Mouse (Mus musculus): ENCODE measurements around the gene Gm10663.

Gene Gm10663

GRCm38 (mm10) chr8:65074733-65075132 is at the start of gene Gm10663:
Gm10663 (plus strand) TSS chr8:65075033.
- no peak for DNase-seq (ENCODE audit: low read depth, low spot score)

GRCm38 (mm10) chr8:65028959-65029686 is 45.7 kb upstream of the Gm10663 start:
- DNase-seq (ENCODE audit: low read depth, low spot score): no peak

DNA sequence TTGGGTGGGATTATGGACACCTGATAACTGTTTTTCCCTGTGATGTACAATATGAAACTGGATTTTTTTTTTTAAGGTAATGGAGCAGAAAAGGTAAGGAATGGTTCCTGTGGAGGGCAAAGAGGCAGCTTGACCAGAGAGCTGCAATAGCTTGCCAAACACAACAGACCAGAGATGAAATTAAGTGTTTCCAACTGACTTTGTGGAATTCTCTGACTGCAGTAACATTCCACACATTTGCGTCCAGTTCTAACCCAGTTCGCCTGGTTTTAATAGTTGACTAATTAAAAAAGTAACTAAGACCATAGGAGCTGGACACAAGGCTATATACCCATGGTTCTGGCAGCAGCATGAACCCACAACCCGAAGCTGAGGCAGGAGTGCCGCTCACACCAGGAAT is 45.1 kb upstream of the Gm10663 start:
- DNase-seq (ENCODE audit: low read depth, low spot score): no peak

DNA sequence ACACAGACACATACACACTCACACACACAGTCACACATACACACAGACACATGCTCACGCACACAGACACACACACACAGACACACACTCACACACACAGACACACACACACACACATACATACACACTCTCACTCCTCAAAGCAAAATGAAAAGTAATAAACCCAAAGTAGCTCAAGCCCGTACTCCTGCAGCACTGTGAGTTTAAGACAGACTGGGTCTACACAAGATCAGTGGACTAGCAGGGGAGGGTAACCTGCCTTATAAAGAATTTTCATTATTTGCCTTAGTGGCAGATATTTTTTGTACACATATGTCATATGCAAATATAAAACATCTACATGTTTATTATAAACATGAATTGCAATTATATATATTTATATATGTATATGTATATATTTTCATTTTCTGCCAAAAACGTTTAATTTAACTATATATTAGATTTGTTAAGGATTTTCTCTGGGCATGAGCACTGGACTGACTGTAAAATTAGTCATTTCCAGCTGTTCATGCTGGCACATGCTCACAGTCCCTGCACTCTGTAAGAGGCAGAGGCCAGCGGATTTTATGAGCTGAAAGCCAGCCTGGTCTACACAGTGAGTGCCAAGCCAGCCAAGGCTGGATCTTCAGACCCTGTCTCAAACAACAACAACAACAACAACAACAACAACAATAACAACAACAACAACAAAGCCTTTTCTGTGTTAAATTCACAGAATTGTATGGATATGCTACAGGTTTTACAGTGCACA is 43.9 kb upstream of the Gm10663 start:
- DNase-seq (ENCODE audit: low read depth, low spot score): no peak

DNA sequence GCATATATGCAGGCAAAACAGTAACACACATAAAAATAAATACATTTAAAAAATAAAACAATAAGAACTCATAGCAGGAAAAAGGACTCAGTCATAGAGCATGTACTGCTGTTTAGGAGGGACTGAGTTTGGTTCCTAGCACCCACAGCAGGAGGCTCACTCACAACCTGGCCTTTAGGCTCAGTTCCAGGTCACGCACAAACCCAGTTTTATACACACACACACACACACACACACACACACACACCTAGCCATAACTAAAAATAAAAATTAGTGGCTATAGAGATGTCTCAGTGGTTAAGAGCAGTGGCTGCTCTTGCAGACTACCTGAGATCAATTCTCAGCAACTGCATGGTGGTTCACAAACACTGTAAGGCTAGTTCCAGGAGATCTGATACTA is 42.7 kb upstream of the Gm10663 start:
- no peak for DNase-seq (ENCODE audit: low read depth, low spot score)

GRCm38 (mm10) chr8:65033056-65033455 is 41.8 kb upstream of the Gm10663 start:
- no peak for DNase-seq (ENCODE audit: low read depth, low spot score)

GRCm38 (mm10) chr8:65034136-65034535 is 40.7 kb upstream of the Gm10663 start:
- no peak for DNase-seq (ENCODE audit: low read depth, low spot score)

DNA sequence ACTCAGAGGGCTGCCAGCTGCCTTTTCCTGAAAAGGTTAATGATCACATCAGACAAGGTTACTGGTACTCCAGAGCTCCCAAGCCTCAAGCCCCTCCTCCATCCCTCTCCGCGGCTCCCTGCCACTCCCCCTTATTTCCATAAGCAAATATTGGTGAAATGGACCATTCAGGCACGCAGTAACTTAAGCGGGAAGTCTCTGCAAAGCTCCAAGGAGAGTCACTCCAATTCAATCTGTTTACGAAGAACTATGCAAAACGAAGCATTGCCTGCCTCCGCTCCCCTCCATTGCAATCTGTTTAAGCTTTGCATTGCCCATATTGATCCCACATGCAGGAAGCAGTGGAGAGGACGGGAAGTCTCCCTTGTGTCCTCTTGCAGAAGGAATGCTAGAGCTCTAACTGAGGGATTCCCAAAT is 37.7 kb upstream of the Gm10663 start, which contains the start of gene Apela:
Gene Apela (minus strand): TSS at position 220 of the 417 bp plus-strand sequence.
- peak; percentile 44 for DNase-seq (ENCODE audit: low read depth, low spot score)

GRCm38 (mm10) chr8:65046565-65046964 is 28.3 kb upstream of the Gm10663 start:
- no peak for DNase-seq (ENCODE audit: low read depth, low spot score)

GRCm38 (mm10) chr8:65047193-65047592 is 27.6 kb upstream of the Gm10663 start:
- no peak for DNase-seq (ENCODE audit: low read depth, low spot score)

GRCm38 (mm10) chr8:65047801-65048200 is 27.0 kb upstream of the Gm10663 start:
- no peak for DNase-seq (ENCODE audit: low read depth, low spot score)

DNA sequence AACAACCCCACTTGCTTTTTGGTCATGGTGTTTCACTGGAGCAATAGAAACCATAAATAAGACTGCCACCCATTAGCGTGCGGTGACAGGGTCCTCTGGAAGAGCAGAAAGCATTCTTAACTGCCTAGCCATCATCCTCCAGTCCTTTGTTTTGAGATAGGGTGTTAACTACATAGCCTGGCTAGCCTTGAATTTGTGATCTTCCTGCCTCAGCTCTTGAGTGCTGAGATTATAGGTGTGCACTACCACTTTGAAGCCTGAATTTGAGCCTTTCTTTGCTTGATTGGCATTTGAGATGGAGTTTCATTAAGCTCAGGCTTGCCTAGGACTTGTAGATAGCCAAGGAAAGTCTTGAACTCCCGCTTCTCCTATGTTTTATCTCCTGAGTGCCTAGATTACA is 21.3 kb upstream of the Gm10663 start:
- no peak for DNase-seq (ENCODE audit: low read depth, low spot score)

GRCm38 (mm10) chr8:65053968-65054367 is 20.9 kb upstream of the Gm10663 start:
- peak; percentile 29 for DNase-seq (ENCODE audit: low read depth, low spot score)

DNA sequence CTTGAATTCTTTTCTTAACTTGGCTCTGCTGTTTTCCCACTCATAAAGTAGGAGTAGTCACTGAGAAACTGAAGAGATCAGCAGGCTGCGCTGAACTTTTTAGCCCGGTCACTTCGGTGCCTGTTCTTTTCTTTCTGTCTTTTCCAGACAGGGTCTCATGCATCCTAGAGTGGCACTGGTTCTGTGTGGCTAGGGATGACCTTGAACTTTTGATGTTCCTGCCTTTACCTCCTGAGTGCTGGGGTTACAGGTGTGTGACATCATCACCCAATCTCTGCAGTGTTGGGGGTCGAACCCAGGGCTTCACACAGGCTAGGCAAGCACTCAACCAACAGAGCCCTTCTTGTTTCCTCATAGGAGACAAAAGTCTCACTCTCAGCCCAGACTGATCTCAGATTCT is 18.1 kb upstream of the Gm10663 start:
- DNase-seq (ENCODE audit: low read depth, low spot score): no peak

DNA sequence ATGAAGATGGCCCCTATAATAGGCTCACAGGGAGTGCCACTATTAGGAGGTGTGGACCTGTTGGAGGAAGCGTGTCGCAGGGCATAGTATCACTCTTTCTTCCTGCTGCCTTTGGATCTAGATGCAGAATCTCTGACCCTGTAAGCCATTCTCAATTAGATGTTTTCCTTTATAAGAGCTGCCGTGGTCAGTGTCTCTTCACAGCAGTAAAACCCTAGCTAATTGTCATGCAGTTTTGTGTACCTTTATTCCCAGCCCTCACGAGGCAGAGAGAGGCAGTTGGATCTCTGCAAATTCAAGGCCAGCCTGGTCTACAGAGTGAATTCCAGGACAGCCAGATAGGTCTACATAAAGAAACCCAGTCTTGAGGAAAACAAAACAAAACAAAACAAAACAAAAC is 12.6 kb upstream of the Gm10663 start:
- no peak for DNase-seq (ENCODE audit: low read depth, low spot score)

DNA sequence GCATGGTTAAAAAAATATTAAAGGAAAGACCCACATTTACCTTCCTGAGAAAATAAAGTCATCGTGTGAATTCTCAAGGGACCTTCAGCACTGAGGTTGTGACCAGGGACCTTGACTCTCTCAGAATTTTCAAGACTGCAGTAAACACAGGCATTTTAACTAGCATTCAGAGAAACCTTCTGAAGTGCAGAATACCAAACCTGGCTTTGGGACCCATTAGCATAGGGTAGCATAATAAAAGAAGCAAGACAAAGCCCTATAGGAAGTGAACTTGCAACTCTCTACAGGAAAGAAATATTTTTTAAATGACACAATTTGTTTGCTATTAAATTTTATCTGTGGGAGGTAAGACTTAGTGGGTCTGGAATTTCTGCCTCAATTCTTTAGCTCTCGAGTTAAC is 10.8 kb upstream of the Gm10663 start:
- no peak for DNase-seq (ENCODE audit: low read depth, low spot score)

- DNase-seq (ENCODE audit: low read depth, low spot score): no peak
These were observed 9.2 kb upstream of the Gm10663 start for GRCm38 (mm10) chr8:65065622-65066021.

DNA sequence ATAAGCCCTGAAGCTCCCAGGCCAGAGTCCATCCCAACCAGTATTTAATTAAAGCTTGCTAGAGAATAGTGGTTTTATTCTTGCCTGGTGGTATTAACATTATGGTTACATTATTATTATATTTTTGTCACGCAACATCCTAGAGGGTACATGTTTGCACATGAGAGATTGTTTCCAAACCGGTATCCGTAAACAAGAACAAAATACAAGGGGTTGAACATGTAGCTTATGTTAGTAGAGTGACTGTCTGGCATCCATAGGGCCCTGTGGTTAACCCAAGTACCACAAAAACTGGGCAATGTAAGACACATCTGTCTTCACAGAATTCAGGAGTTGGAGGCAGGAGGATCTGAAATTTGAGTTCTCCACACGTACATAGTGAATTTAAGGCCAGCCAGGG is 7.8 kb upstream of the Gm10663 start:
- DNase-seq (ENCODE audit: low read depth, low spot score): no peak

DNA sequence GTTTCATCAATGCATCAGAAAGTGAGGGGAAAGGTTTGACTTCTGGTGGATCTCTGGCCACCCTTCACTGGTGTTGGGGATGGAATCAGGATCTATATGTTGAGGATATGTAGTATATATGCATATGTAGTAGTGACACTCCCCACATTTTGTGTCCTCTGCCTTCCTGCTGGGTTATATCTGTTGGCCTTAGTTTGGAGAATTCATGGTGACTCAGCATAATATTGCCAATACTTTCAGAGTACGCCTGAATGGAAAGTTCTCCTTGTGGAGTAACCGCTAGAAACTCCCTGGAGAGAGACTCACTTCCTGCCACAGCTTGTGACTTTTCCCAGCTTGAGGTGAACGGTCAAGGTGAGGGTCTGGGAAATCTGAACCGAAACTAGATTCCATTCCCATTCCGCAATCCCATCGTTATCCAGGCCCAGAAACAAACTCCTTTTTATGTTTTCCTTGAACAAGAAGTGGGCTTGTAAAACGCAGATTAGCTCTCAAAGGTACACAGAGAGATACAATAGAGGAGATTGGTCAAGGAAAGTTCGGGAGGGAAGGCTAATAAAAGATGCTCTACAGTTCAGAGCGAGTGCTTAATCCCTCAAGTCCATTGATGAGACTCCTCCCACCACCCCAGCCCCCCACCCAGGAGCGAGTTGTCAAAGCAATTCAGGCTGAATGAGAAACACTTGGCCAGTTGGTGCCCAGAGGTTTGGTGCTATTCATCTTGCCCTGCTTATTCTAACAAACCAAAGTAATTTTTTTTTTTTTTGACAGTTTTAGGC is 7.0 kb upstream of the Gm10663 start:
- DNase-seq (ENCODE audit: low read depth, low spot score): no peak

DNA sequence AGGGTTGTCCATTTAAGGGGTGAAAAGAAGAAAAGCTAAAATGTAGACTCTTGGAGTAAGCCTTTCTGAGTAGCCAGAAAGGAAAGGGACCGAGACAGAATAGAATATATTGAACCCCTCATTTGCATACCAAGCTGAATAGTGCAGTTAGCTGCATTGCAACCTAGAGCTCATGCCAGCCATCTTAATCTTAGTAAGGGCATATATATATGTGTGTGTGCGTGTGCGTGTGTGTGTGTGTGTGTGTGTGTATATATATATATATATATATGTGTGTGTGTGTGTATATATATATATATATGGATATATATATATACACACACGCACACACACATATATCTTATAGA is 6.4 kb upstream of the Gm10663 start:
- DNase-seq (ENCODE audit: low read depth, low spot score): no peak

DNA sequence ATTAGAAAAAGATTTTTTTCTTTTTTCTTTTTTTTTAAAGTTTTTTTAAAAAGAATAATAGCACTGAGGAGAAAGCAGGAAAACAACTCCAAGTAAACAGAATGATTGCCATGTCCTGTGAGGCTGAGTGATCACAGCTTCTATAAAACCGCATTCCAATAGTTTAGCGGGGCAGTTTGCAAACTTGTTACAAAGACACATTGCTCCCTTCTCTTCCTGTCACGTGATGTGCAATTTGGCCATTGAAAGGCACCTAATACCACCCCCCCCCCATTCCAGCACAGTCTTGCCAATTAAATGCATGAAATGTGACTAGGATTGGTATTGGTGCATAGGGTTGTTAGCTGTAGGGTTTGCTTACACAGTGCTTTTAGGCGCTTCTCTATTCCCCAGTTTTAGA is 3.8 kb upstream of the Gm10663 start:
- DNase-seq (ENCODE audit: low read depth, low spot score): no peak

DNA sequence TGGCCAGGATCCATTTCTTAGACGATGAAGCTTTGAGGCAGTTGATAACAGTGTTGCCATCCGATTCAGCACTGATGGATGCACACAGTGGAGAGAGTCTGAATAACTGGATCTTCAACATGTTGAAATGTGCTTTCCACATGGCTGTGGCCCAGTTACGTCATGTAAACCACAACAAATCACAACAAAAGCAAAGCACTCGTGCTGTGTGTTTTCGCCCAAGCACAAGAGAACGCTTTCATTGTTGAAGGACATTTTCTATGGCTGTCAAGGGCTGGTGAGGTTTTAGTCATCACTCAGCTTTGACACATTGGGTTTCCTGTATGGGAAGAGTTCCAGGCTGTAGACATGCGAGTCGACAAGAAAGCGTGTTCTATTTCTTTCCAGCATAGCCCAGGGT is 5.9 kb downstream of the Gm10663 start:
- DNase-seq (ENCODE audit: low read depth, low spot score): no peak
